Mouse (Mus musculus) brain, embryonic 14.5 days (tissue): Measurements from ENCODE around the gene Mettl7a1.

ENCODE experiments used
- CTCF ChIP-seq: fragments of 200-500 bp; IDR thresholded peaks from 2 replicates; pipeline ENCODE4 v1.5.1; 2012; ENCODE audit warnings: inconsistent platforms, mild to moderate bottlenecking, moderate library complexity, borderline replicate concordance; ENCODE audit not compliant: insufficient read depth, insufficient read length; ENCODE audit errors: extremely low read depth
- POLR2A ChIP-seq: fragments of 200-500 bp; IDR thresholded peaks from 2 replicates; pipeline ENCODE4 v1.6.1; 2012; ENCODE audit warnings: mild to moderate bottlenecking, inconsistent platforms, borderline replicate concordance; ENCODE audit not compliant: poor library complexity, insufficient read depth, insufficient read length, severe bottlenecking; ENCODE audit errors: extremely low read depth

DNA sequence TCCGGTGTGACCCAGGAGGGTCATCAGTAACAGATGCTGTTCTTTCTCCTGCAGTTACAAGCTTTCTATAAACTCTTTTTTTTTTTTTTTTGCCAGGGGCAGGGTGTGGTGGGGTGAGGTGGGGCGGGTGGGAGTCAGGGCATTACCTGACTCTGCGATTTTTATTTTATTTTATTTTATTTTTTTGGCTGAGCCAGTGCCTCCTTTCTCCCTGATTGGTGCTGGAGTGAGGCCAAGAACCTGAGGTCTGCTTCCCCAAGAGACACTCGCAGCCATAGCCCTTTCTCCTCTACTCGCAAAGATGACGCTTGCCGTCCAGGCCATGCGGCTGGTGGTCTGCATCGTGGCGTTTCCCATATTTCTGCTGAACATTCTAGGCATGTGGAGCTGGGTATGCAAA is 30.7 kb downstream of the Mettl7a1 start, which contains the start of gene Mettl7a3:
- TF ChIP-seq POLR2A (no peak), CTCF (no peak)
